Mouse (Mus musculus) C2C12 (cell line): ENCODE data around the gene 1700019D03Rik.

Experiments used
- CEBPB ChIP-seq: IDR thresholded peaks from one replicate; pipeline ENCODE4 v1.6.1; 2011; ENCODE audit warnings: low read depth, mild to moderate bottlenecking, control low read depth, moderate library complexity
- CTCF ChIP-seq: IDR thresholded peaks from one replicate; pipeline ENCODE4 v1.5.1; 2011; ENCODE audit not compliant: control insufficient read depth, insufficient read depth, insufficient read length

- TF ChIP-seq CTCF (no peak), CEBPB (no peak)
These were observed 42.1 kb upstream of the 1700019D03Rik start for GRCm38 (mm10) chr1:53061871-53062608.
